Mouse (Mus musculus) spleen, adult 12 weeks (tissue): ENCODE results near the gene Ppp5c.

Source experiments
- DNase-seq: peaks from one replicate; pipeline ENCODE4 v3.0.0; 2022; ENCODE audit warnings: low spot score

Ppp5c gene

DNA sequence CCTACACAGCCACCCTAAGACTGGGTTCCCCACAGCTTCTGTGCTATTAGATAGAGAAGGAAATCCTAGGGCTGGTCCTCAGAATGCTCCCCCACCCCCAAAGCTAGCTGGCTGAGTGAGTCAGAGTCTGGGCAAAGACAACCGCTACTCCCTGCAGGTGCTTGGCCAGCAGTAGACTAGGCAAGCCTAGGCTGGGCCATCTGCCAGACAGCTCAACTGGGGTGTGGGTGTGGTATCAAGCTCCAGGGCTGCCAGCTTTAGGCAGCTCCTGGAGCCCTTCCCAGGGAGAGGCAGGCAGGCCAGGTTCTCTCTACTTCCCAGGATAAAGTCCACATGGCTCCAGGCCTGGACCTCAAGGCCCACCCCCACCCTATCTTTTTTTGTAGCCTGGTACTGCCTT lies 10.7 kb downstream of the Ppp5c start:
- no peak for DNase-seq

DNA sequence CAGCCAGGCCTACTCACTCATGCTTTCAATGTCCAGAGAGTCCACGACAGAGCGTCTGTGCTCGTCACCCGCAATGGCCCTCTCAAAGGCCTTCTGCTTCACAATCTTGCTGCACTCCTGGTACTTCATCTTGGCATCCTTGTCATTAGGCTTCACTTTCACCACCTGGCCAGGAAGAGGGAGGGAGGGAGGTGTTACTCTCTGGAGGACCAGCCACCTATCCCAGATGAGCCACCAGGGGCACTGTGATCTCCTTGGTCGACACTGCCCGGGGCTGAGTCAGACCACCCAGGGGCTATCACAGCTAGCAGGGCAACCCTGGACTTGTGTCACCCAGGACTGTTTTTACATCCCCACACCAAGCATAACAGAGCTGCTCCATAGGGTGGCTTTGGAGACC lies 12.3 kb downstream of the Ppp5c start:
- no peak for DNase-seq

DNA sequence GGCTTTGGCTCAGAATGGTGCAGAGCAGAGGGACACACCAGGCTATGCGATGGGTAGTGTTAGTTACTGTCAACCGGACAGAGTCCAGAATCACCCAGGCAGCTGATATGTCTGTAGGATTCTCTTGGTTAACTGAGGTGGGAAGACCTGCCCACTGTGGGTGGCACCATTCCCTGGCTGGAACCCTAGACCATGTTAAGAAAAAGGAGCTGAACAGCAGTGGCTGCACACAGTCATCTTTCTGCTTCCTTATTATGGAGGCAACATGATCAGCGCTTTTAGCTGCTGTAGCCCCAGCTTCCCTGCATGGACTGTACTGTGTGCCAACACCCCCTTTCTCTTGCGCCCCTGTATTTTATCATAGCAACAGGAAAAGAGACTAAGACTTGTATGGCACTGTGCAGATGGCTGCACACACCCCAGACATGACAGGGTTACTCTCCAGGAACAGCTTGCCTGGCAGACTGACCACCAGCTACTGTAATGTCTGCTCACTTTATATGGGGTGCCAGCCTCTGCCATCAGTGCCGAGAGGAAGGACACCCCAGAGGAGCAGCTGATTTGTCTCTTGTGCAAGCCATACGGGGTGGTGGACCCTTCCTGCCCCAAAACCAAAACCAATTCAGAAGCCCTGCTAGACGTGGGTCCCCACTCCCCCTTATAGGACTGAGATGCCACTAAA lies 15.7 kb downstream of the Ppp5c start:
- no peak for DNase-seq

DNA sequence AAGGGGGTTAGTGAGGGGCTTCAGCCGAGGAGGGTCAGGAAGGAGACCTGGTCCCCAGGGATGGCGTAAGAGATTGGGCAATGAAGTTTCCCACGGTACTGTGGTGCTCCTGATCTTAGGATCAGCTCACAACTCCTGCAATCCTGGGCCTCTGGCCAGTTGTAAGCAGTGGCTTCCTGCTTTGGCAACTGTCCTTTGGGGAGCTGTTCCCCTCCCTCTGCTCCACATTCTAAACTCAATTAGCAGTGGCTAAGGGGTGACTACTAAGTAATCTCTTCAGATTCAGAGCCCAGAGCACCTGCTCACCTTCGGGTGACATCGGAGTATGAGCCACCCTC lies 17.7 kb downstream of the Ppp5c start:
- no peak for DNase-seq

DNA sequence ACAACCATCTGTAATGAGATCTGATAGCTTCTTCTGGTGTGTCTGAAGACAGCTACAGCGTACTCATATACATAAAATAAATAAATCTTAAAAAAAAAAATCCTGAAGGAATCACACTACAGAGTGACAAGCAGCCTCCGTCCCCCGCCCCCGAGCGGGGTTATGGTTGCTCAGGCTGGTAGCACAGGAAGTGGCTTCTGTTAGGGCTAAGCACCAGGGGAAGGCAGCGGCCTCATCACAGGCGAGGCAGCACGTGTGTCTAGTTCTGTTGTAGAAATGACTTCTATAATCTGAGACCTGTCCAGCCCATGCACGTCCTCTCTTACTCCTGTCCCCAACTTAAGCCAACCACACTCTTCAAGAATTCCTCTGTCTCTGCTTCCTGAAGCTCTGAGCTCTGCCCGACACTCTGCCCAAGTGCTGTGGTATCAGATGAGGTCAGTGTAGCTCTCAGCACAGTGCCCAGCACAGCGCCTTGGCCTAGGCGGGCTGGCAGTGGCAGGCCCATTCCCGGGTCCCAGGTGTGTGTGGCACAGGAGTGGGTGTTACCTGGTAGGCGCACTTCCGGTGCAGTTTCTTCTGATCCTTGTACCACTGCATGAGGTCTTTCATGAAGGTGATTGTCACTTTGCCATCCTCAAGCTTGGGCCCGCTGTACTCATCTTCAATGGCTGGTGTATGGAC lies 18.3 kb downstream of the Ppp5c start:
- DNase-seq: no peak

DNA sequence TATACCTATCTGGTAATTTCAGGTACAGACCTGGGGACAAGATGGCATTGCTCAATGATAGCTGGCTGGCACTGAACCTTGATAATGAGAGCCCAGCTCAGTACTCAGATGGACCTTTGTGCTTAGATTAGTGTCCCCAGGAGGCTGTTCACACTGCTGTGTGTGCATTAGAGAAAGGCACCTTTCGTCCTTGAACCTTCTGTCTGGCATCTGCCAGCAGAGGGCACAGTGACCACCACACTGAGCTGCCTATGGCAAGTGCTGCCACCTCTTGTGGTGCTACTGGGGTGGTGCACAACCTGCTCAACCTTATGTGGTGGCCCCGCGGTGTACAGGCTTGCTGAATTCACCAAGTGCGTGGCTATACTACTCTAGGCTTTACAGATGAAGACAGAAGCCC lies 20.4 kb downstream of the Ppp5c start:
- DNase-seq: no peak

DNA sequence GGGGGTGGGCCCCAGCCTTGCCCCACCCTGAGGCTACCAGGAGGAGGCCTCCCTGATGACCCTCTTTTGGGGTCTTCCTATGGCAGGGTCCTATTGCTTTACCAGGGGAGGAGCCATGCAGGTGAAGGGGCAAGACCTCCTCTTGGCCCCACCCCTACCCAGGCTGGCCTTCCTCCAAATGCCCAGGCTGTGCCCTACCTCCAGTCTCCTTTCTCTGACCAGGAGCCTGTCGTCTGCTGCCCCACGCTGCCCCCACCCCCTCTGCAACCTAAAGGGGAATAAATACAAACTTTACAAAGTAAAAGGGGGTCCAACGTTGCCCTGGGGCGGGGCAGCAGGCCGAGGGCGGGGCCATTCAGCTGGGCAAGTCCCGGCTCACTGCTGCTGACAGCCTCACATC lies 23.0 kb downstream of the Ppp5c start:
- DNase-seq: no peak

DNA sequence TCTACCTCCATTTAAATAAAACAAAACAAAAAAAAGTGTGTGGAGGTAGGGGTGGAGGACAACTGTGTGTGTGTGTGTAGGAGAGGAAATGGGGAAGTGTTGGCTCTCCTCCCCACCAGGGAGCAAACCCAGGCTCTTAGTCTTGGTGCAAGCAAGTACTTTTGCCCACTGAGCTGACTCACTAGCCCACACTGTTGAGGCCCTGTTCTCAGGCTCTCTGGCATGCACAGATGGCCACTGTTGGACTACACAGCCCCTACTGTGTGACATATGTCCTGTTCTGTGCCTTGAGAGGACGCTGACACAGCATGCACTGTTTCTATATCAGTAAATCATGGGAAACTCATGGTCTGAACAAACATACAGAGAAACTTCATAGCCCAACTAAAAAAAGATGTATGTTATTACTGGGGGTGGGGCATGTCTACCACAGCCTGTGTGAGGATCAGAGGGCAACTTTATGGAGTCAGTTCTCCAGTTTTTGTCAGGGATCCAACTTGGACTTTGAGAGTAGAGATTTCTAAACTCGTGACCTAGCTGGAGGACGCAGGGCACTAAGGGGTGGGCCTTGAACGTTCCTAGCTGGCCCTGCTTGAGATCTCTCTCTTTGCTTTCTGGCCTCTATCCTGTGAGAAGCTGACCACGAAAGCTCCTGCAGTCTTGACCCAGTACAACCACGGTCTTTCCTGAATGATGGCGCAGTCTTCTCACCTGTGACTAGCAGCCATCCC lies 24.3 kb downstream of the Ppp5c start:
- DNase-seq: no peak

DNA sequence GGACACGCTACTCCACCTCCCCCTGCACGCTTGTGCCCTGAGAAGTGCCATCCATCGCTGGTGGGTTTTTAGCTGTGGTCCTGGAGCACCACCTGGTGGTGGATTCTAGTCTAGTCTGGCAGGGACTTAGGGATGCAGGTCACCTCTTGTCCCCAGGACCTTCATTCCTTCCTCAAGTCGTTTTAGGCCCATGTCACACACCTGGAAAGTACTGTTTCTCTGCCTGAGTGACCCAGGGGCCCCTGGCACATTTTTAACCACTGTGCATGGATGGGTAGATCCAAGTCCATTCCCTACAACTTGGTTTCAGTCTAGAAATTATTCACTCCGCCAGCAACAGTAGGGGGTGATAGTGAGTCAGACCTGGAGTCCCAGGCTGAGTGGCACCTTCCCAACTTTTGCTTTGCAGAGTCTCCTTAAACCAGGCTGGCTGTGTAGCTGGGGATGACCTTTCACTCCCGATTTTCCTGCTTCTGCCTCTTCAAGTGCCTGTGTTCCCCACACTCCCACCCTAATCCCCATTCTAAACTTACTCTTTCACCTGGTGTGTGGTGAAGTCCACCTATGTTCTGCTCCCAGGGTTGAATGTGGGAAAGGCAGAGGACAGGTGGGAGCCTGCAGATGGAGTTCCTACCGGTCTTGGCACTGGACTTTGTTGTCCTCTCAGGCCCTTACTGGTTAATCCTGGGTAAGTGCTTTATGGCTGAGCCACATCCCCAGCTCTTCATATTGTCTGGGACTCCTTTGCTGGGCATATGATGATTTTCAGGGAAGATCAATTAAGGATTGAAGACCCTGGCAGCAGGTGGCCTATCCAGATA lies 25.1 kb downstream of the Ppp5c start:
- peak; percentile 58 for DNase-seq

DNA sequence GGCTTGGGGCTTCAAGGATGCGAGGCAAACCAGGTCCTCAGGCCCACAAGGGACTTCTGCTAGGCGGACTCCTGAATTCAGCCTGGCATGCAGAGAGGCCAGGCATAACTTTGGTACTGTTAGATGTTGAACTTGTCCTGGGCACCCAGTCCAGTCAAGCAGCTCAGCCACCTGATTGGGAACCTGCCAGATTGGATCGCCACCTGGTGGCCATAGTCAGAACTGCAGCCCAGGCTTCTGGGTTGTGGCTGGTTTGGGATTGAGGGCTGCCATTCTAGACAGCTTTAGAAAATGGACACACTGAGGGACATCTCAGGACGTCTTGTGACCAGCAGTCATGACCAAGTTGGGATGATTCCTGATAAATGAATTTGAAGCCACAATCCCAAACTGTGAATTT lies 28.1 kb downstream of the Ppp5c start:
- peak; percentile 81 for DNase-seq

DNA sequence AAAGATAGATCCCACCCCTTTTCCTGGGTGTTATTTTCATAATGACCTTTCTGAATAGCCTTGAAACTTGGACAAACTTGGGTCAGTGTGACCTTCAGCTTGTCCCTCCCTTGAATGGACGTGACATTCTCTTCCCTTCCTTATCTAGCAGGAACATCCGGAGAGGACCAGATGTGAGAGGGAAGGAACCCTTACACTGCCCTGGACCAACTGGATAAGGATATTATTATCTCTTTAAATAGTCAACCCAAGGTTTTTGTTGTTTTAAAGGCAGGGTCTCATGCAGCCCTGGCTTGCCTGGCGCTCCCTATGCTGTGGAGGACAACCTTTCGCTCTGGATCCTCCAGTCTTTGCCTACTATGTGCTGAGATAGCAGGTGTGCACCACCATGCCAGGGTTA lies 28.5 kb downstream of the Ppp5c start:
- DNase-seq: no peak

DNA sequence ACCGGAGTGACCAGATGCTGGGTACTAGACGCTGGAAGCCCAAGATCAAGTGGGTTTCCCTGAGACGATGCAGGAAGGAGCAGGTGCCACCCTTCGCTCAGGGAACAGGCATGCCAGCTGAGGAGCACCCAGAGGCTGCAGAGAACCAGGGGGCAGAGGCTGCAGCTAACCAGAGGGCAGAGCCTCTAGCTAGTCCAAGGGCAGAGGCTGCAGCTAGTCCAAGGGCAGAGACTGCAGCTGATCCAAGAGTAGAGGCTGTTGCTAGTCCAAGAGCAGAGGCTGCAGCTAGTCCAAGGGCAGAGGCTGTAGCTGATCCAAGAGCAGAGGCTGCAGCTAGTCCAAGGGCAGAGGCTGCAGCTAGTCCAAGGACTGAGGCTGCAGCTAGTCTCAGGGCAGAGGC lies 32.4 kb downstream of the Ppp5c start:
- DNase-seq: no peak

DNA sequence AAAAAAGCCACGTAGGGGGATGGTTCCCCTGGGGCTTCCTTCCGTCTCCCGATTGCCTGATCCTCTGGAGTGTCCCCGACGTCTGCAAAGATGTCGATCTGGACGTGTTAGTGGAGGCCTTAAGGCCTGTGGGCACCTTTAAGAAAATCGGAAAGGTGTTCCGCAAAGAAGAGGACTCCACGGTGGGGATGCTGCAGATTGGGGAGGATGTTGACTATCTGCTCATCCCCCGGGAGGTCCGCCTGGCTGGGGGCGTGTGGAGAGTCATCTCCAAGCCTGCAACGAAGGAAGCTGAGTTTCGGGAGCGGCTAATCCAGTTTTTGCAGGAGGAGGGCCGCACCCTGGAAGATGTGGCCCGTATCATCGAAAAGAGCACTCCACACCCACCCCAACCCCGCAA lies 33.3 kb downstream of the Ppp5c start:
- DNase-seq: no peak

DNA sequence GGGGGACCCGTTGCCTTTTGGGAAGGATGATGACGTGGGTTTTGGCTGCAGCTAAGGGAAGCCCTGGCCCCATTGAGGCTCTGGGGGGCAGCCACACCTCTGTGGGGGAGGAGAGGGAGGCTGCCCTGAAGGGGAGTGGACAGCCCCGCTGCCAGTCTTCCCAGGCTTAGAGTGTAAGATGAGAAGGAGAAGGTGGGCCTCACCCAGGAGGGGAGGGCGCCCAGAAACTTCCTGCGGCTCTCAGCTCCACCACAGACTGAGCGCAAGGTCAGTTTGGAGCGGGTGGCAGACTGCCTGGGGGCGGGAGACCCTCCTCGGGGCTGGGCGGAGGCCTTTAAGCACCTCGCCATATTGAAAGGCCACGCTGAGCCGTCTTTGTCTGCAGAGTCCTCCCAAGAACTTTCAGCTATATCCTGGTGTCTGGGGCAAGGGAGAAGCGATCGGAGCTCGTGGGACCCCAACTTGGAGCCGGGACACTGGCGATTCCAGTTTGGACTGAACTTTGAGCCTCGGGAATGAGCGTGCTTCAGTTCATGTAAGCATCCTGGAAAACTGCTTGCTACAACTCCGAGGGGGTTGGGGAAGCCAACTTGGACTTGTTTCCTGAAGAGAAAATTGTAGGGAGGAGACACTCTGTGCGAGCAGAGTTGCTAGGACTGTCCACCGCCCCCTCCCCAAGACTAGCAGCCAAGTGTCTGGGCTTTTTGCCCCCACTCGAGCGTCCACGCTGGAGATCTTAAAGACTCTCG lies 33.9 kb downstream of the Ppp5c start:
- DNase-seq: no peak

DNA sequence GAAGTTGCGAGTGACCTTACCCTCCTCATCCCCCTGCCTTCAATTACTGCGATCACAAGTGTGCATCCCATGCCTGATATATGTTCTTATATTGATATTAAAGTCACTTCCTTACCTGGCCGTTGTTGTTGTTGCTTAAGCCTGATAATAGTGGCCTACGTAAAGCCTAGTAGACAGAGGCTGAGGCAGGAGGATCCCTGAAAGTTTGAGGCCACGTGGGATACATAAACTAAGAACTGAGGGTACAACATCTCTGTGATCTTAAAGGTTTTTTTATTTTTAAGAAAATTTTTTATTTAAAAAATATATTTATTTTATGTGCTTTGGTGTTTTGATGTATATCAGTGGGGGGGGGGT lies 35.3 kb downstream of the Ppp5c start, which contains the start of gene Ccdc8:
Ccdc8 (plus strand) TSS at position 258 of the 357 bp plus-strand sequence.
- no peak for DNase-seq

DNA sequence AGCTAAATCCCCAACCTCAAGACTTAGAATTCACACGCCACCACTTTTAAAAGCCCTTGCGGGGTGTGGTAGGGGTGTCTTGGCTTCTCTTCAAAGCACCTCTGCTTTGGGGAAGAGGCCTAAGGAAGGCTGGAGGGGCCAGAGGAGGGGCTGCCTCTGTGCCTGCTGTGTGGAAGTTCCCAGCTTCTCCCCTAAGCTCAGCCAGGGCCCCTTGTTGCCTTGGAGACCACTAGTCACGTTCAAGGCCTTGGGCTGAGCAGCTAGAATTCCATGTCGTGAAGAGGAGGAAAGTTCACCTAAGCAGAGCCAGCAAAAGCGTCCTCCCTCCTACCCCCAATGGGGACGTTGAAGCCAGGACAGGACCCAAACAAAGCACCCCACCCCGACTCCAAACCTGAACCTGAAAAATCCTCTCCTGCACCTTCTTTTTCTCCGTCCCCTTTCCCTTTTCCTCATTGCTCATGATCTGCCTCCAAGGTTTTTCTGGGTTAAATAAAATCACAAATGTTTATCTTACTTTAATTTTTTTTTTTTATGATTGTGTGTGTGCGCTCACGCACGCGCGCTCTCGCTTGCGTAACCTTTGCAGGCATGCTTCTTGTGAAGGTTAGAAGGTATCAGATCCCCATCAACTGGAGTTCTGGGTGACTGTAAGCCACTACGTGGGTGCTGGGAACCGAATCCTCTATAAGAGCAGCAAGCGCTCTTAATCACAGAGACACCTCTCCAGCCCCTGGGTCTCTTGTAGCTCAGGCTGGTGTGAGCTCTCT lies 35.9 kb downstream of the Ppp5c start:
- no peak for DNase-seq

DNA sequence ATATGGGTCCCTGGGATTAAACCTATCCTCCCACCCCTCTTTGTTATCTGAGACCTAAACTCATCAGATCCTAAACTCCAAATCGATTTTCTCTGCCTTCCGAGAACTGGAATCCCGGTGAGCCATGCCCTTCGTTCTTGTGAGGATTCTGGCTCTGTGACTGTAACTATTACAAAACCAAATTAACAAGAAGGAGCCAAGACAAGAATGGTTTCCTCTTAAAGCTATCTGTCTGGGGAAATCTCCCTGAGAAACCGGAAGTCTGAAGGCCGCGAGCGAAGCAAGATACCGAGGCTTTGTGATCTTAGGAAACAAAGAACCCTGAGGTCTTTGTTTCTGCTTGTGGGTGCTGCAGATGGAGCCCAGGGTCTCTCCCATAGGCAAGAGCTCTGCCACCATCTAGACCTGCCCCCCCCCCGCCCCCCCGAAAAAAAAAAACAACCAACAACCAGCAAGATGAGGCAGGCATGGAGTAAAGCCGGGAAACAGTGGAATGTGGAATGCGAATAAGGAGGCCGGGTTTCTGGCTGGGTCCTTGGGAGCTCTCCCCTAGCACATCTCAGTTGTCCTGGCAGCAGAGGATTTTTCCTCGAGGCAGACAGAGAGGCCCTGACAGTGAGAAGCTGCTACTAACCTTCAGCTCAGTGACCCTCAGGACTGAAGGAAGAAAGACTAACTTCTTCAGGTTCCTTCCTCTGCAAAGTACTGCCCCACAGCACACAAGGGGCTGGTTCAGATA lies 37.5 kb downstream of the Ppp5c start:
- DNase-seq: no peak

DNA sequence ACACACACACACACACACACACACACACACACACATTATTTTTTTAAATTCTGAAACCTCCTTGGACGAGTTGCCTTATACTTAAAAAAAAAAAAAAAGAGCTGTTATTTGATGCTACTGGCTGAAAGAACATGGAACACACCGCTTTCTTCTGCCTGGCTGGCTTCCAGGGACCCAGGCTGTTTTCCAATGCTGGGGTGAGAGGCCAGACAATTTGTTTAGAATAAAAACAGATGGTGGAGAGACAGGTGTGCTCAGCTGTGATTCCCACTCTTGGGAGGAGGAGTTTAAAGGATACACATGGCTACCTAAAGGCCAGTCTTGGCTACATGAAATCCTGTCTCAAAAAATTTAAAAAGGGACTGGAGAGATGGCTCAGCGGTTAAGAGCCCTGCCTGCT lies 39.3 kb downstream of the Ppp5c start:
- DNase-seq: no peak

DNA sequence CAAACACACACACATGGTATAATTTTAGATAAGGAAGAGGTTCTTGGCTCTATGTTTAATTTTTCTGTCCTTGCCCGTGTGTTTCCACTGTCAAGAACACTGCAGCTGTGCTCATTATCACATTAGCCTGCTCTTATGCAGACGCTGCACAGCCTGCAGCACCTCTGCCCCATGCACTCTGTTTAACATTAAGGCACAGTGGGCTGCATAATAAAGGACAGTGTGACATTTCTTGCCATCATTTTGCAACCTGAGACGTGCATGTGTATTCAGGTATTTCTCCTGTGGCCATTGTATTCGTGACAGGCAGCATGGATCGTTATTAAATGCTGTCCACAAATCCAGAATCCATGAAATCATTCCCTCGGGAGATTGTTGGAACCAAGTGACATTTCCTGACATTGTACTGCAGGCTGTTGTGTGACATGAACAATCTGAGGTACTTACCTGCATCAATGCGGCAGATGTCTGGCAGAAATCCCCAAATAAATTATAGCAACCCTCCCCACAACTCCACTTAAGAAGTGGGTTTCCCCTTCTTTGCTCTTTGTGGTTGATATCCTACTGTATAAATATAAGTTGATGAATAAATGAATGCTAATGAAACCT lies 40.1 kb downstream of the Ppp5c start:
- no peak for DNase-seq
